Mouse (Mus musculus) MEL (cell line): ENCODE data around the gene Ccl11.

ENCODE experiments used
- BHLHE40 ChIP-seq: IDR thresholded peaks from 2 replicates; pipeline ENCODE4 v1.6.1; 2012; ENCODE audit warnings: low read depth, mild to moderate bottlenecking, inconsistent platforms, low read length, improper control_type of control experiment, borderline replicate concordance
- CTCF ChIP-seq, 3 experiments: IDR thresholded peaks in 2 of 3; conservative IDR thresholded peaks in 1 of 3; 2 replicates each; pipeline ENCODE4 v1.5.1; 2011 to 2012; ENCODE audit warnings: low read length in 3 of 3, low read depth in 2 of 3, mild to moderate bottlenecking in 2 of 3, improper control_type of control experiment in 1 of 3, inconsistent platforms in 1 of 3, mixed read lengths in 1 of 3, moderate library complexity in 1 of 3; ENCODE audit not compliant: control insufficient read depth in 1 of 3, insufficient read depth in 1 of 3, poor library complexity in 1 of 3, severe bottlenecking in 1 of 3
- EP300 ChIP-seq, 2 experiments: IDR thresholded peaks; 2 replicates each; pipeline ENCODE4 v1.6.1; 2011; ENCODE audit warnings: improper control_type of control experiment in 2 of 2, low read length in 2 of 2, low read depth in 1 of 2, mild to moderate bottlenecking in 1 of 2
- ETS1 ChIP-seq: IDR thresholded peaks from 2 replicates; pipeline ENCODE4 v1.6.1; 2012; ENCODE audit warnings: low read depth, mild to moderate bottlenecking, inconsistent platforms, low read length, improper control_type of control experiment, moderate library complexity
- GATA1 ChIP-seq: IDR thresholded peaks from 2 replicates; pipeline ENCODE4 v1.6.1; 2011; ENCODE audit warnings: low read depth, low read length, improper control_type of control experiment
- HCFC1 ChIP-seq: IDR thresholded peaks from 2 replicates; pipeline ENCODE4 v1.6.1; 2012; ENCODE audit warnings: low read depth, mild to moderate bottlenecking, inconsistent platforms, low read length, improper control_type of control experiment, moderate library complexity
- MAX ChIP-seq: IDR thresholded peaks from 2 replicates; pipeline ENCODE4 v1.6.1; 2011; ENCODE audit warnings: low read length, improper control_type of control experiment
- MAZ ChIP-seq: IDR thresholded peaks from 2 replicates; pipeline ENCODE4 v1.6.1; 2012; ENCODE audit warnings: low read depth, mild to moderate bottlenecking, inconsistent platforms, low read length, improper control_type of control experiment
- POLR2A ChIP-seq, 2 experiments: IDR thresholded peaks; 2 replicates each; pipeline ENCODE4 v1.6.1; 2011 to 2012; ENCODE audit warnings: low read length in 2 of 2, mild to moderate bottlenecking in 2 of 2, control low read depth in 1 of 2, improper control_type of control experiment in 1 of 2, low read depth in 1 of 2, moderate library complexity in 1 of 2; ENCODE audit not compliant: control insufficient read depth in 1 of 2, insufficient read depth in 1 of 2, poor library complexity in 1 of 2
- RAD21 ChIP-seq: IDR thresholded peaks from 2 replicates; pipeline ENCODE4 v1.6.1; 2011; ENCODE audit warnings: mild to moderate bottlenecking, low read depth, low read length, improper control_type of control experiment
- ZKSCAN1 ChIP-seq: IDR thresholded peaks from 2 replicates; pipeline ENCODE4 v1.6.1; 2012; ENCODE audit warnings: low read depth, mild to moderate bottlenecking, inconsistent platforms, low read length, improper control_type of control experiment, moderate library complexity

DNA sequence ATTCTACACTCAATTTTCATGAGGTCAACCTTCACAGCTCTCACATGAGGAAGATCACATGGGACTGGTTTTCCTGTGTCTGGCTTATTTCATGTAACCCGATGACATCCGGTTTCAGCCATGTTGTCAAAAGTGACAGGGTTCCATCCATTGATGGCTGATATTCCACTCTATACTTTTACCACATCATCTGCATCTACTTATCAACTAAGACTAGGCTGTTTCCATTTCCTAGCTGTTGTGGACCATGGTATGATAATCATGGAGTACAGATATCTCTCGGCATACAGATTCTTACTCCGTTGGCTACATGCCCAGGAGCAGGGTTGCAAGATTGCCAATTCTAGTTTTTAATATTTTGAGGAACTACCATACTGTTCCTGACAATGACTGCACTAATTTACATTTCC lies 15.9 kb upstream of the Ccl11 start:
- no peak for TF ChIP-seq MAZ
- peak; percentile 85 to 92 for TF ChIP-seq EP300 (IDR thresholded peaks at IDR 0.05; ENCODE audit: low read depth in 1 of 2, low read length in 2 of 2)
- TF ChIP-seq CTCF (IDR thresholded peaks at IDR 0.05 in 2 of 3, conservative IDR thresholded peaks at IDR 0.05 in 1 of 3; ENCODE audit: control insufficient read depth in 1 of 3, insufficient read depth in 1 of 3, low read depth in 2 of 3, low read length in 3 of 3, poor library complexity in 1 of 3, severe bottlenecking in 1 of 3), result no peak
- TF ChIP-seq RAD21, result no peak
- no peak for TF ChIP-seq POLR2A (IDR thresholded peaks at IDR 0.05; ENCODE audit: control insufficient read depth in 1 of 2, insufficient read depth in 1 of 2, low read depth in 1 of 2, low read length in 2 of 2, poor library complexity in 1 of 2)
- no peak; the same call in 1 of the 2 replicates for TF ChIP-seq MAX
- no peak for TF ChIP-seq HCFC1
- no peak for TF ChIP-seq ZKSCAN1
- 0 out of 2 replicates have a peak, but pooled peaks have one; percentile 6 for TF ChIP-seq BHLHE40
- peak; percentile 92 for TF ChIP-seq GATA1
- peak; percentile 86; the same call in 1 of the 2 replicates for TF ChIP-seq ETS1
